Mouse (Mus musculus) embryonic facial prominence, embryonic 10.5 days (tissue): ENCODE results near the gene Bcl2a1c. TPM values are rescaled to one million over a fixed set of nuclear protein-coding genes. Genes with fewer than 3 reads are reported as not detected.
A peak's percentile ranks its signal among the peaks of the same experiment; 100 is the strongest.
"Not testable (repeated sequence)": the region's sequence is repeated elsewhere in the genome, so short reads cannot be mapped to it uniquely, and the experiment has no call there.

Source experiments
- DNase-seq: peaks from one replicate; pipeline ENCODE4 v3.0.0-alpha.2; 2017; ENCODE audit warnings: low spot score
- H3K27ac ChIP-seq: fragments of 300-500 bp; sonication (generic); replicated peaks from 2 replicates; pipeline ENCODE4 v1.5.1; 2016; ENCODE audit warnings: mild to moderate bottlenecking
- H3K27me3 ChIP-seq: fragments of 300-500 bp; sonication (generic); replicated peaks from 2 replicates; pipeline ENCODE4 v1.6.1; 2016; ENCODE audit warnings: low read depth, mild to moderate bottlenecking; ENCODE audit not compliant: poor library complexity, severe bottlenecking
- H3K36me3 ChIP-seq: fragments of 300-500 bp; sonication (generic); replicated peaks from 2 replicates; pipeline ENCODE4 v1.6.1; 2016; ENCODE audit warnings: mild to moderate bottlenecking, moderate library complexity
- H3K4me1 ChIP-seq: fragments of 300-500 bp; sonication (generic); 2 replicates; pipeline ENCODE4 v1.6.1; 2016
- H3K4me3 ChIP-seq: fragments of 300-500 bp; sonication (generic); 2 replicates; pipeline ENCODE4 v1.5.1; 2016; ENCODE audit warnings: mild to moderate bottlenecking, moderate library complexity
- H3K9me3 ChIP-seq: fragments of 300-500 bp; sonication (generic); 2 replicates; pipeline ENCODE4 v1.6.1; 2016; ENCODE audit warnings: mild to moderate bottlenecking
- WGBS: fragments of 180-500 bp; shearing (Covaris S2); methylation state at CpG from one replicate; pipeline ENCODE4 v1.1.7; 2016; 5-methylcytosine and 5-hydroxymethylcytosine counted together
- polyA plus RNA-seq: library from polyadenylated mRNA; unstranded; fragments of >200 nt; fragmentation: Nextera tagmentation; extraction: Ambion mirVana; gene quantifications from 2 replicates; pipeline ENCODE4 v1.2.1, GENCODE M21; 2016

Bcl2a1c gene
- polyA plus RNA-seq, result not detected in 2 replicates

DNA sequence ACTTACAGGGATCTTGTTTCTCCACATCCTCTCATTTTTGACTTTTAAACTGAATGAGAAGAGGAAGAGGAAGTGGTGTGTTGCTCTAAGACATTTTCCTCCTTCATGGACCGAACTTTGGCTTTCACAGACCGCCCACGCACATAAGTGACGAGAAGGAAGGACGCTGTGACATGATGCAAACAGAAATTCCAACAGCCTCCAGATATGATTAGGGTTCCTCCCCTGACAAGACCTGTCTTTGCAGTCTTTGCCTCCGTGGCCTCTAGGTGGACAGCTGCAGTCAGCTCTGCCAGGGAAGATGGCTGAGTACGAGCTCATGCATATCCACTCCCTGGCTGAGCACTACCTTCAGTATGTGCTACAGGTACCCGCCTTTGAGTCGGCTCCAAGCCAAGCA, at the start of gene Bcl2a1c:
Gene Bcl2a1c (plus strand): TSS at position 281 of the 400 bp plus-strand sequence.
- not testable (repeated sequence) for H3K4me1 ChIP-seq, H3K36me3 ChIP-seq, H3K27ac ChIP-seq, DNase-seq, H3K4me3 ChIP-seq, H3K27me3 ChIP-seq, H3K9me3 ChIP-seq
- WGBS, result 82% methylated on average over 9 of the region's 9 CpGs

DNA sequence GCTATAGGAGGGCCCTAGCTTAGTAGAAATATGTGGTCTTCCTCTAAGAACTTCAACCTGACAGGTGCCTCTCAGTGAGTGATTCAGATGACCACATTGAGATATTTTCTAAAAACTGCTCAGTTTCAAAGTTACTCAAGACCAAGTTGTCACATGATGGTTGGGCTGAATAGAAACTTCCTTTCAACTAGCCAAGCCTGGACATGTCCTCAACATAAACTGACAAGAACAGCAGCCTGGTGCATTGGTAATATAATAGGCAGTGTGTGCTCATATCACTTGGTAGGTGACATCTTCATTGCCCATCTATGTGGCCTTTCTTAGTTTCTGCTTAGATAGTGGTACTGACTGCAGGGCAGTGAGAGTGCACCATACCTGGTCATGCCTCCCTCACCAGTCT, 24.0 kb upstream of the Bcl2a1c start:
- not testable (repeated sequence) for H3K36me3 ChIP-seq, H3K4me1 ChIP-seq, H3K9me3 ChIP-seq, DNase-seq, H3K27me3 ChIP-seq, H3K27ac ChIP-seq, H3K4me3 ChIP-seq

DNA sequence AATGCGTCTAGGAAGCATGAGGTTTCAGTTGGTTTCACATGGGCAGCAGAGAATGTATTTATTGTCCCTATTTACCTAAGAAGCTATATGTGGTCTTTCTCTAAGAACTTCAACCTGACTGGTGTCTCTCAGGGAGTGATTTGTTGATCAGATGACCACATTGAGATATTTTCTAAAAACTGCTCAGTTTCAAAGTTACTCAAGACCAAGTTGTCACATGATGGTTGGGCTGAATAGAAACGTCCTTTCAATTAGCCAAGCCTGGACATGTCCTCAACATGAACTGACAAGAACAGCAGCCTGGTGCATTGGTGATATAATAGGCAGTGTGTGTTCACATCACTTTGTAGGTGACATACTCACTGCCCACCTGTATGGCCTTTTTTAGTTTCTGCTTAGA, 18.2 kb upstream of the Bcl2a1c start:
- not testable (repeated sequence) for H3K9me3 ChIP-seq, DNase-seq, H3K36me3 ChIP-seq, H3K27me3 ChIP-seq, H3K27ac ChIP-seq, H3K4me1 ChIP-seq, H3K4me3 ChIP-seq
- WGBS, result 77% methylated on average over 2 of the region's 2 CpGs

DNA sequence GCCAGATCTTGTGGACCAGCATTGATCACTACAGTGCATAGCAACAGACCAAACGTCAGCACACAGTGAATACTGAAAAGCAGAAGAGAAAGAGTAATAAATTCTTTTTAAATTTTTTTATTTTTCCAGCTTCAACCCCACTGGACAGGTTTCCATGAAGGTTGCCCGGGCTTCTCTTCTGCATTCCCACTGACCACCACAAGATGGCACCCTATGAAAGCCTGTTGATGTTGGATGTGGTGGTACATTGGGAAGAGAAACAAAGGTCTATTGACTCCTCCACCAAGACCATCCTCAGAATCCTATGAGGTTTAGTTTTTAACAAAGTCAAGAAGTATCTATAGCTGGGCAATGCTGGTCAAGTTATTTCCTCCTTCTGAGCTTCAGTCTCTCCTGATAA, 11.9 kb upstream of the Bcl2a1c start:
- Histone ChIP-seq H3K36me3 (no peaks in the 10 kb centered on the region), H3K27ac (no peak overlapping the region), H3K27me3 (no peaks in the 10 kb centered on the region), H3K9me3 (no peaks in the 10 kb centered on the region), H3K4me3 (no peak overlapping the region), H3K4me1 (no peaks in the 10 kb centered on the region)
- 8% methylated on average over 2 of the region's 2 CpGs for WGBS
- peak; percentile 67 for DNase-seq

DNA sequence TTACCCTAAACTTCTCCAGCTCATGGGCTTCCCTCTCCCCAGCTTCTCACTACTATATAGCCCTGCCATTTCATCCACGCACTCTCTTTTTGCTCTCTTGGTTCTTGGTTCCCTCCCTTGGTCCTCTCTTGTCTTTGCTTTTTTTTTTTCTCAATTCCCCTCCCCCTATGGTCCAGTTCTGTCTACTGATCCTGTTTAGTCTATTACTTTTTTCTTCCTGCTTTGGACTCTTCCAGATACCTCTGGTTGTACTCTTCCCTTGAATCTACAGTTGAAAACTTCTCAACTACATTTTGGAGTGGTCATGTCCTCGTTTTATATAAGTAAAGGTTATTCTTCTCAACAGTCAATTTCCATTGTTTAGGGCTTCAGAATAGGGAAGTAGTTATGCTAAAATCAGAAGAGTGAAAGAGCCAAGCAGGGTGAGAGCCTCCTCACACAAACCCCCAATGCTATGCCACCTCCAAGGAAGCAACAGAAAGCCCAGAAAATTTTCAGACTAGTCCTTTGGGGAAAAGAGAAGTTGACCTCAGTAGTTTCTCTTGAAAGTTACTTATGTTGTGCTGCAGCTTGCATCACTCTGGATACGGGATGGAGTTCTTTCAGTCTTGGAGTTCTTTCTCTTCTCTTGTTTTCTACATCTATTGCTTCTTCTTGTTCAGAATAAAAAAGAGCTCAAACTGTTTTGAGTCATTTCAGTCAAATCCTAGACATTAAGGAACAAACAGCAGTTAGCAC, 3.8 kb upstream of the Bcl2a1c start:
- 71% methylated on average over 3 of the region's 3 CpGs for WGBS
- no peak overlapping the region for H3K27ac ChIP-seq
- no peak for DNase-seq

DNA sequence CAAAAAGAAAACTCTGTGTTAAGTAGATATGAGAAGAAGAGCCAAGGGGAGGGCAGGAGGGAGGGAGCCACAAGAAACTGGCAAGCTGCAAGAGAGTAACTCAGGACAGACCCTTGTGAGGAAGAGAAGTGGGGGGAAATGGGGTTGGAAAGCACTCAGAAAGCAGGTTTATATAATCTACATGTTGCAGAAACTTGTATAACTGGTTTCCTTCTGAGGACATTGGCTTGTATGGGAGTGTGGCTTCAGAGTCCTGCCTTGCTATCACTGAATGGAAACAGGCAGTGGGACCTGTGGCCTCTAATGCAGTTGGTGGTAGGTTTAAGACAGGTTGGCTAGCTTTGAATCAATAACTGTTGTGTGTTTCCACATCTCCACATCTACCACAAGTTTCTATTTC, 1.6 kb upstream of the Bcl2a1c start:
- H3K4me1 ChIP-seq, H3K36me3 ChIP-seq, H3K4me3 ChIP-seq, DNase-seq, H3K27me3 ChIP-seq, H3K27ac ChIP-seq, H3K9me3 ChIP-seq: not testable (repeated sequence)

More for the DNA sequence above, 3.8 kb upstream of the Bcl2a1c start:
- Histone ChIP-seq H3K36me3 (no peaks in the 10 kb centered on the region), H3K4me1 (no peaks in the 10 kb centered on the region), H3K4me3 (no peak overlapping the region), H3K27me3 (no peaks in the 10 kb centered on the region), H3K9me3 (no peaks in the 10 kb centered on the region)

DNA sequence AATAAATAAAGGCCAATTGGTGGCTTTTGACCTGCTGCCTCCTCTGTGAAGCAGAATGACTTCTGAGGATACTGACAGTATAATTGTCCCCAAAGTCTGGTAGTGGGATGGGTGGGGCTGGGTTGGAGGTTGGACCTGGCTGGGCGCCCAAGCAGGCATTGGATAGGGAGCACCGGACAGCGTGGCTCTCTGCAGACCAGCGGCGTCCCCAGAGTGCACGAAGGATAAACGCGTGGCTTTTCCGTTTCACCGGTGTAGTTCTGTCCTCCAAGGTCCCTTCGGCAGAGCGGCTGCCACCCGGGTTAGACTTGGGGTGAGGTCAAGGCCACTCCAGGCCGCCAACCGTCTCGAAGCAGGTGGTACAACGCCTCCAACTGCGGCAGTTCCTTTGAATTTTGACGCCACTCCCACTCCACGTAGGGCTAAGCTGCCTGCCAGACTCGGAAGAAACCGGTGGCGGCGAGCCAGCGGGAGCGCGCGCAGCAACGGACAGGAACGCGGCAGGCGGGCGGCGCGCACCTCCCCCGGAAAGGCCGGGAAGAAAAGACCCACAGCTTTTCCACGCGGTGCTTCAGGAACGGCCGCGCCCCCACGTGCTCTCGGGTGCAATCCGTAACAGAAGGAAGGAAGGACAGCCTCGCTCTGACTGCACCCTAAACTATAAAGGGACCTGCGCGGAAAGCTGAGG, 38.0 kb downstream of the Bcl2a1c start:
- Histone ChIP-seq H3K4me3 (peak overlapping the region; percentile 63), H3K27me3 (peaks cover 36% of the 10 kb centered on the region), H3K36me3 (no peaks in the 10 kb centered on the region), H3K27ac (peak overlapping the region; percentile 77), H3K4me1 (peaks cover 9% of the 10 kb centered on the region), H3K9me3 (no peaks in the 10 kb centered on the region)
- DNase-seq, result peak; percentile 81
- WGBS, result 2% methylated on average over 48 of the region's 48 CpGs

DNA sequence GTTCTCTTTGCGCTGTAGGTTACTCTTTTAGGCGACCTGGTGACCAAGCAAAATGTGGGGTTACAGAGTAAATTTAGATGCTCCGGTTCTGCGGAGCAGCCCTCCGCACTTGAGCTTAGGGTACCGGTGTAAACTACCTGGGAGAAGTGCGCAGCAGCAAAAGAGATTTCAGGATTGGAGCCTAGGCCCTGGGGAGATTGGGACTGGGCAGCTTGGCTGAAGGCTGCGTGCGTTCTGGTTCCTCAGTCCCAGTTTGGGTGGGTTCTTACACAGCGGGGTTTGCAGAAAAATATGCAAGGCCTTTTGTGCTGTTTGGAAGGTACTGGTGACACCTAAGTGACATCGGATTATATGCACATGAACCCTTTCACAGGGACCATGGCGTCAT, 38.5 kb downstream of the Bcl2a1c start:
- Histone ChIP-seq H3K27me3 (peaks cover 36% of the 10 kb centered on the region), H3K36me3 (no peaks in the 10 kb centered on the region; the same call in 1 of the 2 replicates), H3K27ac (peak overlapping the region; percentile 77), H3K9me3 (no peaks in the 10 kb centered on the region), H3K4me3 (peak overlapping the region; percentile 63), H3K4me1 (peaks cover 9% of the 10 kb centered on the region)
- no peak for DNase-seq
- 16% methylated on average over 12 of the region's 12 CpGs for WGBS

DNA sequence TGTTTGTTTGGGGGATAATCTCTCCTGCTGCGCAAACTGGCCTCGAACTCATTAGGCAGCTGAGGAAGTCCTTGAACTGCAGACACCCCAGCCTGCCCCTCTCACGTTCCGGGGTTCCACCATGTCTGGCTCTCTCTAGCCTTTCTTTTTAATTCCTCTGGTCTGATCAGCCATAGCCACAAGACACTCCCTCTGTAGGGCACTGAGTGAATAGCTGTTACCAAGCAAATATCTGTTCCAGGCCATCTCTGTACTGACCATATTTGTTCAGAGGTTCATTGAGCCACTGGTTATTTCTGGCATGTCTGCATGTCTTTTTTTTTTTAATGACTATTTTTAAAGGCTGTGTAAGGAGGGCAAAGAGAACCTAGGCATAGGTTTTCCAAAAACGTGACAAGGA, 39.5 kb downstream of the Bcl2a1c start:
- not testable (repeated sequence) for H3K9me3 ChIP-seq, H3K4me3 ChIP-seq, H3K36me3 ChIP-seq, DNase-seq, H3K27ac ChIP-seq, H3K4me1 ChIP-seq
- H3K27me3 ChIP-seq, result peaks cover 36% of the 10 kb centered on the region
- 61% methylated on average over 5 of the region's 5 CpGs for WGBS

DNA sequence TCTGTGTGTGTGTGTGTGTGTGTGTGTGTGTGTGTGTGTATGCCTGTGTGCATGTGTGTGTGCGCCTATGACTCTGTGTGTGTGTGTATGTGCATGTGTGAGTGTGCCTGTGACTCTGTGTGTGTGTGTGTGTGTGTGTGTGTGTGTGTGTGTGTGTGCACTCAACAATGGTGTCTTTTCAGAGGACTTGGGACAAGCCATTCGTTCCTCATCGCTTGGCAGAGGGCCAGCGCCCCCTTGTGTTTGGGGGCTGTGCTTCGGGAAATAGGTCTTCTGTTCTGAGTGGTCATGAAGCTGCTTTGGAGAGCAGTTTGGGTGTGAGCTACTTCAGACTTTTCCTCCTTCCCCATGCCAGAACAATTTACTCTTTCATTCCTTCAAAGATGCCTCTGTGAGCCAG, 41.8 kb downstream of the Bcl2a1c start:
- not testable (repeated sequence) for DNase-seq, H3K4me3 ChIP-seq, H3K9me3 ChIP-seq, H3K27ac ChIP-seq, H3K4me1 ChIP-seq
- peaks cover 25% of the 10 kb centered on the region for H3K36me3 ChIP-seq
- 29% methylated on average over 5 of the region's 5 CpGs for WGBS
- peaks cover 29% of the 10 kb centered on the region for H3K27me3 ChIP-seq

DNA sequence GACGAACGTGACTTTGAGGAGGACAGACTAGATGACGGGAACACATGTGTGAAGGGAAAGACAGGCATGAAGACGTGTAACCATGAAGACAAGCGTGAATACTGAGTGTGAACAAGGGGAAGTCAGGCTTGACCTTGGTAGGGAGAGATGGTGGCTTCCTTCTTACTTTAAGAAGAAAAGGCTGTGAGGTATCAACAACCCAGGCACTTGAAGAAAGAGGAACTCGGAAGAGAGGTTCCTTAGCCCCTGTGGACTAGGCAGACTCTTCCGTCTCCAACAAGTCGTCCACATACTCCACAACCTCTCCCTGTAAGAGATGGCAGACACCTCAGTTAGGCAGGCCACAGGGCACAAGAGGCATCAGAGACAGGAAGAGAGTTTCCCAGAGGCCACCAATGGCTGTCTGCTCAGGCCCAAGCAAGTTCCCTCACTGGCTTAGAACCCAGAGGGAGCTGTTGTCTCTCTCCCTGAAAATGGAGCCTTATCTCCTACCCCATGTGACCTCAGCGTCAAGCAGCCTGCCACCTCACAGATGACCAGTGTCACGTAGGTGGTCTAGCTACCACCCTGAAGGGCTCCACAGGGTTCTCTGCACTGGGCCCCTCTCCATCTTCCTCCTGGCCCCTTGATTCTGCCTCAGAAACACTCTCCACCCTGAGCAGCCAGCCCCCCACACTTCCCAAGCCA, 45.5 kb downstream of the Bcl2a1c start:
- no peaks in the 10 kb centered on the region for H3K27me3 ChIP-seq

DNA sequence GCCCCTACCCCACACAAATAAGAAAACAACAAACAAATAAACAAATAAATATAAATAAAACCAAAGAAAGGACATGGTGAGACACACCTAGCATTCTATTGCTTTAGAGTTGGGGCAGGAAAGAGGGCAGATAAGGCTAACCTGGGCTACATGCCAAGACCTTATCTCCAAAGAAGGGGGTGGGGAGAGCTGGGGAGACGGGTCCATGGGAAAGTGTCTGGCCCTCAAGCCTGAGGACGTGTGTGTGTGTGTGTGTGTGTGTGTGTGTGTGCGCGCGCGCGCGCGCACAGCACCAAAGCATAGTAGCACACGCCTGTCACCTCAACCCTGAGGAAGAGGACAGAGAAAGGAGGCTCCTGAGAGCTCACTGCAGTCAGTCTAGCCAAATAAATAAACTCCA, 47.2 kb downstream of the Bcl2a1c start:
- Histone ChIP-seq H3K4me3 (no peak overlapping the region), H3K27me3 (no peaks in the 10 kb centered on the region), H3K27ac (no peak overlapping the region), H3K9me3 (no peaks in the 10 kb centered on the region), H3K4me1 (no peaks in the 10 kb centered on the region), H3K36me3 (peaks cover 51% of the 10 kb centered on the region)
- DNase-seq, result no peak
- WGBS, result 97% methylated on average over 10 of the region's 10 CpGs

More for the DNA sequence above, 45.5 kb downstream of the Bcl2a1c start:
- H3K4me3 ChIP-seq, result no peak overlapping the region
- peaks cover 51% of the 10 kb centered on the region for H3K36me3 ChIP-seq
- H3K4me1 ChIP-seq, result no peaks in the 10 kb centered on the region
- 90% methylated on average over 10 of the region's 10 CpGs for WGBS
- no peak overlapping the region for H3K27ac ChIP-seq
- no peaks in the 10 kb centered on the region for H3K9me3 ChIP-seq
- DNase-seq, result no peak

DNA sequence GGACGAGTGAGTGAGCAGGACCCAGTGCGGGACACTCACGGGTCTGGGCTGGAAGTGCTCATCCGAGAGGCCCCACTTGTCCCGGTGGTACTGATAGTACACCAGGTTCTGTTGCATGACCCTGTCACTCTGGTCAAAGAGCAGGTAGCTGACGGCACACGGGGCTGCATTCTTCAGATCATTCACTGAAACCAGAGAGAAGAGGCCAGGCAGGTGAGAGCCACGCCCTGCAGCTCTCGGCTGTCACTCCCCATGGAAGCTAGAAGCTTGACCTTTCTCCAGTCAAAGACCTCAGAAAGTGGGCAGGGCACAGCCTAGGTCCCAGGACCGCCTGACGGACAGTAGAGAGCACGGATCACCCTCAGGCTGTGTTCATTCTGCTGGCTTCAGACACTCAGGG, 49.9 kb downstream of the Bcl2a1c start:
- peaks cover 60% of the 10 kb centered on the region for H3K36me3 ChIP-seq

More for the DNA sequence above, 49.9 kb downstream of the Bcl2a1c start:
- H3K9me3 ChIP-seq, result no peaks in the 10 kb centered on the region
- H3K4me3 ChIP-seq, result no peak overlapping the region
- no peaks in the 10 kb centered on the region for H3K27me3 ChIP-seq
- H3K4me1 ChIP-seq, result no peaks in the 10 kb centered on the region
- no peak overlapping the region for H3K27ac ChIP-seq
- DNase-seq, result no peak
- 83% methylated on average over 12 of the region's 12 CpGs for WGBS
